Mouse (Mus musculus): Measurements from ENCODE around the gene Mogs.

GRCm38 (mm10) chr6:83120930-83121862 is 5.9 kb downstream of the Mogs start, which contains the start of gene Wbp1:
- TF ChIP-seq CTCF (IDR thresholded peaks at IDR 0.05; ENCODE audit: control insufficient read depth, insufficient read depth, insufficient read length) (no peak), MAX (IDR thresholded peaks at IDR 0.05) (peak; percentile 8), USF1 (IDR thresholded peaks at IDR 0.05; ENCODE audit: low read depth) (peak; percentile 4), MYOG (IDR thresholded peaks at IDR 0.05; ENCODE audit: control insufficient read depth, extremely low read depth, insufficient read length) (no peak)
